Mouse (Mus musculus) embryonic facial prominence, embryonic 12.5 days (tissue): ENCODE results near the gene Tctex1d2. TPM values are rescaled to one million over a fixed set of nuclear protein-coding genes. Genes with fewer than 3 reads are reported as not detected.
A peak's percentile ranks its signal among the peaks of the same experiment; 100 is the strongest.

Experiments
- ATAC-seq: fragments of 200-750 bp; cut with Nextera tagmentation; 2 replicates; pipeline ENCODE4 v1.8.0; 2017; ENCODE audit not compliant: insufficient number of reproducible peaks, insufficient read depth, low FRiP score, low TSS enrichment
- H3K27ac ChIP-seq: fragments of 300-500 bp; sonication (generic); 2 replicates; pipeline ENCODE4 v1.5.1; 2016; ENCODE audit warnings: mild to moderate bottlenecking
- H3K27me3 ChIP-seq: fragments of 300-500 bp; sonication (generic); 2 replicates; pipeline ENCODE4 v1.6.1; 2016; ENCODE audit warnings: mild to moderate bottlenecking, moderate library complexity
- H3K36me3 ChIP-seq: fragments of 300-500 bp; sonication (generic); 2 replicates; pipeline ENCODE4 v1.6.1; 2016; ENCODE audit warnings: mild to moderate bottlenecking
- H3K4me1 ChIP-seq: fragments of 300-500 bp; sonication (generic); 2 replicates; pipeline ENCODE4 v1.6.1; 2016
- H3K4me2 ChIP-seq: fragments of 300-500 bp; sonication (generic); replicated peaks from 2 replicates; pipeline ENCODE4 v1.6.1; 2016; ENCODE audit warnings: mild to moderate bottlenecking, moderate library complexity
- H3K4me3 ChIP-seq: fragments of 300-500 bp; sonication (generic); 2 replicates; pipeline ENCODE4 v1.5.1; 2016; ENCODE audit warnings: mild to moderate bottlenecking
- H3K9ac ChIP-seq: fragments of 300-500 bp; sonication (generic); 2 replicates; pipeline ENCODE4 v1.6.1; 2016; ENCODE audit warnings: mild to moderate bottlenecking, moderate library complexity
- H3K9me3 ChIP-seq: fragments of 300-500 bp; sonication (generic); 2 replicates; pipeline ENCODE4 v1.6.1; 2016; ENCODE audit warnings: mild to moderate bottlenecking, moderate library complexity
- WGBS: fragments of 180-500 bp; shearing (Covaris S2); methylation state at CpG from one replicate; pipeline ENCODE4 v1.1.7; 2016; 5-methylcytosine and 5-hydroxymethylcytosine counted together
- polyA plus RNA-seq: library from polyadenylated mRNA; unstranded; fragments of >200 nt; fragmentation: Nextera tagmentation; extraction: Ambion mirVana; gene quantifications from 2 replicates; pipeline ENCODE4 v1.2.1, GENCODE M21; 2016

The Tctex1d2 gene
- 25.6 and 28.7 TPM in 2 replicates for polyA plus RNA-seq

DNA sequence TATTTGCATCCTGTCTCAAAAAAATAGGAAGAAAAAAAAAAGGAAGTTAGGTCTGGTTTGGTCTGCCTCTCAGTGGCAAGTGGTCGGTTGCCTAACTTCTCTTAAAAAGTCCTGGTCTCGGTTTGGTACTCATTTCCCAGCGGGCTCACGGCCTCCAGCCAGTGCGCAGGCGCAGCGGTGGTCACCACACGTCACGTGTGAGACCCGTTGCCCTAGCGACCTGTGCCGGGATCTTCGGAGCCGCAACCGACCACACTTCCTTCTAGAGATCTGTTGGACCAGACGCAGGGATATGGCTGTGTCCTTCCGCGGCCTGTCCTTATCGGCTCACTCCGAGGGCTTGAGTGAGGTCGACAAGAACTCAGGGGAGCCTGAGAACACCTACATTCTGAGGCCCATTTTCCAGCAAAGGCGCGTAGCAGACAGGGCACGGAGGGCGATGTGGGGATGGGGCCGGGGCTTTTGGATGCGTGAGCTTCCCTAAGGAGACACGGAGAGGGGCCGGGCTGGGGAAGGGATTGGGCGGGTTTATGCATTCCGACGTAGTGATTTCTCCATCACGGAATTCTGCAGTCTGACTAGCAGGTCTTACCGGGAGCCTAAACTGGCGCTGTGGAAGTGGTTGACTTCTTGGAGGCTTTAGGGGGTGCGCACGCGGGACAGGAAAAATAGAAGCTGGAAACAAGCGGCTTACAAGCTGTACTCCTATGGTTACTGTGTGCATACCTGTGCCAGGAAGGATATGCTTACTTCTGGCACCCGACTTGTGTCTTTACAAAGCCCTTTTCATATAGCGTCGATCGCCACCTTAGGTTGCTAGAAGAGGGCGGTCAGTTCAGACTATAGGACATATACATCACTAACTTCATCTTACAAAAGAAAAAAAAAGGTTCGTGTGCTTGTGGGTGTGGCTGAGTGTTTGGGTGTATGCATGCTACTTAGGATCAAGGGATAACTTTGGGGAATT, at the start of gene Tctex1d2:
Gene Tctex1d2, plus strand, starts transcription at position 186 of the 967 bp plus-strand sequence.
- peaks cover 5% of the 10 kb centered on the region; the same call in 1 of the 2 replicates for H3K4me1 ChIP-seq
- H3K9ac ChIP-seq = peak within 1 kb of the TSS; percentile 53
- peak within 1 kb of the TSS; percentile 65 for H3K4me2 ChIP-seq
- no peaks in the 10 kb centered on the region for H3K36me3 ChIP-seq
- no peaks in the 10 kb centered on the region for H3K27me3 ChIP-seq
- peak within 1 kb of the TSS; percentile 84 for H3K27ac ChIP-seq
- peak within 1 kb of the TSS; percentile 48 for H3K4me3 ChIP-seq
- WGBS = 1% methylated on average over 45 of the region's 45 CpGs
- peak; percentile 91 for ATAC-seq
- no peaks in the 10 kb centered on the region for H3K9me3 ChIP-seq

DNA sequence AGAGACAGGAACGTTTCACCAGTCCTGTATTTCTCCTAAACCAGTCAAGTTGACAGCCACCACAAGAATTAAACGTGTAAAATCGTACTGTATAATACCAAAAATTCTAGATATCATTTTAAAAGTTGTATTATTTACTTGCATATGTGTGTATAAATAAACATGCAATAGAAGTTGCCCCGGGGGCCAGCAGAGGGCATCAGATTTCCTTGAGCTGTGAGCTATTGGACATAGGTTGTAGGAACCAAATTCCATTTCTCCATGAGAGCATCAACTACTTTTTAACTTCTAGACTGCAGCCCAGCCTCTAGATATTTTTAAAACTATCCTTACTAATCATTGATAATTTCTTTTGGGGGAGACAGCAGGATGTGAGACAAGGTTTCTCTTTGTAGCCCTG, 48.2 kb upstream of the Tctex1d2 start:
- H3K4me1 ChIP-seq = no peaks in the 10 kb centered on the region
- H3K9ac ChIP-seq = no peak overlapping the region
- H3K4me2 ChIP-seq = no peak overlapping the region
- no peaks in the 10 kb centered on the region for H3K27me3 ChIP-seq
- H3K4me3 ChIP-seq = no peak overlapping the region
- WGBS = 87% methylated on average over 4 of the region's 4 CpGs
- H3K9me3 ChIP-seq = no peaks in the 10 kb centered on the region
- ATAC-seq = no peak
- no peak overlapping the region for H3K27ac ChIP-seq
- peaks cover 60% of the 10 kb centered on the region for H3K36me3 ChIP-seq

GRCm38 (mm10) chr16:32379575-32379974, 39.9 kb upstream of the Tctex1d2 start:
- Histone ChIP-seq H3K36me3 (peaks cover 79% of the 10 kb centered on the region), H3K4me1 (no peaks in the 10 kb centered on the region), H3K4me3 (no peak overlapping the region), H3K9ac (no peak overlapping the region), H3K27me3 (no peaks in the 10 kb centered on the region), H3K27ac (no peak overlapping the region), H3K9me3 (no peaks in the 10 kb centered on the region), H3K4me2 (no peak overlapping the region)
- 97% methylated on average over 2 of the region's 2 CpGs for WGBS
- ATAC-seq = no peak

- no peaks in the 10 kb centered on the region for H3K27me3 ChIP-seq
- no peak overlapping the region for H3K27ac ChIP-seq
- H3K9me3 ChIP-seq = no peaks in the 10 kb centered on the region
- no peak for ATAC-seq
- H3K4me1 ChIP-seq = no peaks in the 10 kb centered on the region
- H3K4me3 ChIP-seq = no peak overlapping the region
- H3K4me2 ChIP-seq = no peak overlapping the region
- H3K9ac ChIP-seq = no peak overlapping the region
- peaks cover 70% of the 10 kb centered on the region for H3K36me3 ChIP-seq
Measured at GRCm38 (mm10) chr16:32382901-32383300, 36.6 kb upstream of the Tctex1d2 start.

DNA sequence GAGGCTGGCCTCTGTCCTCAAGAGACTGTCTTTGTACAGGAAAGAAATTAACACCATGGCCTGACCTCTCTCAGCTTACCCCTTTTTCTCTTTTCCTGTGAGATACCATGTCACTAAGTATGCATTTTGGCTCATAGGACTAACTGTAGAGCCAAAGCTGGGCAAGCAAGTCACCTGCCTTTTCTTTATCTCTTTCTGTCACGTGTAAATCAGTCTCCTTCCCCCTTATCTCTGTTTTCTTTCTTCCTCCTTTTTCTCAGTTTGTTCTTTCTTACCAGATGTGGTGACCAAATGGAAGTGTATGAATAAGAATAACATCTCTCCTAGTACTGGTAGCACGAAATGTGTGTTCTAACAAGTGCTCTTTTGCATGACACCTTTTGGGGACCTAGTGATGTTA, 34.6 kb upstream of the Tctex1d2 start:
- H3K9ac ChIP-seq = no peak overlapping the region
- H3K4me2 ChIP-seq = no peak overlapping the region
- H3K27me3 ChIP-seq = no peaks in the 10 kb centered on the region
- no peaks in the 10 kb centered on the region for H3K9me3 ChIP-seq
- H3K36me3 ChIP-seq = peaks cover 50% of the 10 kb centered on the region
- 86% methylated on average over 2 of the region's 2 CpGs for WGBS
- H3K27ac ChIP-seq = no peak overlapping the region
- no peak overlapping the region for H3K4me3 ChIP-seq
- H3K4me1 ChIP-seq = no peaks in the 10 kb centered on the region
- no peak for ATAC-seq

- no peaks in the 10 kb centered on the region for H3K4me1 ChIP-seq
- H3K27ac ChIP-seq = no peak overlapping the region
- 89% methylated on average over 3 of the region's 3 CpGs for WGBS
- H3K27me3 ChIP-seq = no peaks in the 10 kb centered on the region
- ATAC-seq = no peak
- H3K4me3 ChIP-seq = no peak overlapping the region
- peaks cover 44% of the 10 kb centered on the region for H3K36me3 ChIP-seq
- H3K4me2 ChIP-seq = no peak overlapping the region
- no peaks in the 10 kb centered on the region for H3K9me3 ChIP-seq
- H3K9ac ChIP-seq = no peak overlapping the region
Measured at GRCm38 (mm10) chr16:32386826-32387225, 32.7 kb upstream of the Tctex1d2 start.

- H3K9me3 ChIP-seq = no peaks in the 10 kb centered on the region
- ATAC-seq = no peak
- H3K36me3 ChIP-seq = peaks cover 36% of the 10 kb centered on the region
Measured at GRCm38 (mm10) chr16:32389049-32389448, 30.5 kb upstream of the Tctex1d2 start.

GRCm38 (mm10) chr16:32389841-32390240, 29.7 kb upstream of the Tctex1d2 start:
- Histone ChIP-seq H3K36me3 (peaks cover 33% of the 10 kb centered on the region), H3K27ac (no peak overlapping the region), H3K27me3 (no peaks in the 10 kb centered on the region), H3K9ac (no peak overlapping the region), H3K4me1 (no peaks in the 10 kb centered on the region), H3K9me3 (no peaks in the 10 kb centered on the region), H3K4me2 (no peak overlapping the region), H3K4me3 (no peak overlapping the region)
- ATAC-seq = no peak
- 89% methylated on average over 3 of the region's 3 CpGs for WGBS

More at GRCm38 (mm10) chr16:32389049-32389448, 30.5 kb upstream of the Tctex1d2 start:
- Histone ChIP-seq H3K4me2 (no peak overlapping the region), H3K27me3 (no peaks in the 10 kb centered on the region), H3K4me3 (no peak overlapping the region), H3K27ac (no peak overlapping the region), H3K4me1 (no peaks in the 10 kb centered on the region), H3K9ac (no peak overlapping the region)

DNA sequence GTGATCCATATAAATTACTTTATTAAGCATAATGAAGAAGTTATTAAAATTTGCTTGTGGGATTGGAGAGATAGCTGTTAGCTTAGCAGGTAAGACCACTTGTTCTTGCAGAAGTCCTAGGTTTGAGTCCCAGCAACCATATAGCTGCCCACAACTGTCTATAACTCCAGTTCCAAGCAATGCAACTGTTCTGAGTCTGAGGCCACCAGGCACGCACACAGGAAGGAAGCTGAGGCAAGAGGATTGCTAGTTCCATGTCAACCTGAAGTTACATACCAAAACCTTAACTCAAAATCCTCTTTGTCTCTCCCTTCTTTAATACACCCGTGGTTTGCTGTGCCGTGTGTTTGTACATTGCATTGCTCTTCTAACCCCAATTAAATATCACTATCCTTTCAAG, 28.6 kb upstream of the Tctex1d2 start:
- WGBS = 86% methylated on average over 3 of the region's 3 CpGs

DNA sequence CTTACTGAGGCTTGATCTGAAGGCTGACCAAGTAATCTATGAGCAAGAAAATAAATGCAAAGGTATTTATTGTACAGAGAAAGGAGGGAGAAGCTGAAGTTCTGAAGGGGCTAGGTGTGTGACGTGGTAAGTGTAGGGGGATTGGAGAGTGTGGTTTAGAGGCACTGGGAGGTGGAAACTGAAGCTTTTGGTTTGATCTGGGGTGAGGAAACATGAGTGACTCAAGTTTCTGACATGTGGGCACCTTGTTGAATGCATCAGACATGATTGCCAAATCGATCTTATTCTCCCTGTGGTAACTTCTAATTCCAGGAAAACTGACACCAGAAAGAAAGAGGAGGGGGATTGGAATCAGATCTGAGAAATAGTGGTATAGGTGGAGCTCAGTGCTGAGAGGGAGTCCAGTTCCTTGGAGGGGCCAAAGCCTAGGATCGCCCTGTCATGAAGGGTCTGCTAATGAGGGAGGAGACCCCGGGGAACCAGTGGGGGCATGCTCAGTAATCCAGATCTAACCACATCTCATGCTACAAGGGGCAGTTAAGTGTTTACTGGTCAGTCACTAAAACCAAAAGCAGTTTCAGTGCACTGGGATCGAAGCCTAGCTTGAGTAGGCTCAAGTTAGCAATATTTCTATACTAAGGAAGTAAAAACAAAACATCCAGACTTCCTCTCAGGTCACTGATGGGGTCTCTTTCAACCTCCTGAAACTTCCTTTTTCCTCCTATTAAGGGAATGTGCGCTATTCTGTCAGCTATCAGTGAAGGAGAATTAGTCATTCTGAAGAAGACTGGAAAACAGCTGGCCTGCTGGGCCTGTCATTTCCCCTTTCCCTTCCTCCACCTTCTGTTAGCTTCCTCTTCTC, 23.6 kb upstream of the Tctex1d2 start:
- no peak overlapping the region for H3K9ac ChIP-seq
- H3K9me3 ChIP-seq = no peaks in the 10 kb centered on the region
- no peak overlapping the region for H3K4me2 ChIP-seq
- peaks cover 12% of the 10 kb centered on the region for H3K36me3 ChIP-seq
- 0 out of 2 replicates have a peak overlapping the region, but pooled peaks have one; percentile 70 for H3K27ac ChIP-seq
- ATAC-seq = 0 out of 2 replicates have a peak, but pooled peaks have one; percentile 47
- H3K27me3 ChIP-seq = no peaks in the 10 kb centered on the region
- 61% methylated on average over 6 of the region's 6 CpGs for WGBS
- H3K4me1 ChIP-seq = peaks cover 13% of the 10 kb centered on the region; the same call in 1 of the 2 replicates
- H3K4me3 ChIP-seq = no peak overlapping the region

More for the DNA sequence above, 28.6 kb upstream of the Tctex1d2 start:
- H3K27ac ChIP-seq = no peak overlapping the region
- no peak overlapping the region for H3K9ac ChIP-seq
- H3K36me3 ChIP-seq = peaks cover 24% of the 10 kb centered on the region
- H3K4me1 ChIP-seq = peaks cover 5% of the 10 kb centered on the region; the same call in 1 of the 2 replicates
- H3K9me3 ChIP-seq = no peaks in the 10 kb centered on the region
- no peak overlapping the region for H3K4me2 ChIP-seq
- no peak for ATAC-seq
- H3K4me3 ChIP-seq = no peak overlapping the region
- no peaks in the 10 kb centered on the region for H3K27me3 ChIP-seq

GRCm38 (mm10) chr16:32396541-32396835, 23.0 kb upstream of the Tctex1d2 start:
- H3K9ac ChIP-seq = no peak overlapping the region
- H3K9me3 ChIP-seq = no peaks in the 10 kb centered on the region
- H3K4me3 ChIP-seq = no peak overlapping the region
- no peak for ATAC-seq
- H3K27me3 ChIP-seq = no peaks in the 10 kb centered on the region
- H3K4me1 ChIP-seq = peaks cover 13% of the 10 kb centered on the region; the same call in 1 of the 2 replicates
- peak overlapping the region; percentile 70; the same call in 1 of the 2 replicates for H3K27ac ChIP-seq
- 64% methylated on average over 3 of the region's 3 CpGs for WGBS
- H3K4me2 ChIP-seq = no peak overlapping the region
- peaks cover 10% of the 10 kb centered on the region for H3K36me3 ChIP-seq
